Mouse (Mus musculus) cerebellum, adult 2 months (tissue): ENCODE data around the gene Dlst.

Experiments used
- CTCF ChIP-seq: fragments of 200-500 bp; IDR thresholded peaks from 2 replicates; pipeline ENCODE4 v1.5.1; 2011; ENCODE audit warnings: low read depth, mild to moderate bottlenecking, control low read depth, low read length, moderate library complexity, borderline replicate concordance; ENCODE audit not compliant: insufficient read depth
- POLR2A ChIP-seq: fragments of 200-500 bp; IDR thresholded peaks from 2 replicates; pipeline ENCODE4 v1.6.1; 2011; ENCODE audit warnings: low read length, control low read depth, borderline replicate concordance; ENCODE audit not compliant: insufficient read depth

DNA sequence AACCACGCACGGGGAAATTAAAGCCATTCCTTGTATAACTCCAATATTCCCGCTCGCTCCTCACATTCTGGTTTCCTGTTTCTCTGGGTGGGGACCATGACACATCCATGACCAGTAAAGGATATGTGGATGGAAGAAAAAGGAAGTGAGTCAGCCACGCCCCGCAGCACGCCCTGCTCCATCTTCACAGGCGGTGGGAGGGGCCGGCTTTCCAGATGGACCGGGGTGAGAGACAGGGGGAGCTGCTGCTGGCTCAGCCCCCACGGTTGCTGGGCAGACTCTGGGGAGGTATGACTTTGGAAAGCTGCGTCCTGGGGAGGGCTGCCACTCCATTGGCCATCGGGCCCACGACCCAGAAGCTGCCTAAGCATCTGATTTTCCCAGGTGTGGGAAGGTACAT, 16.6 kb upstream of the Dlst start:
- no peak for TF ChIP-seq CTCF
- TF ChIP-seq POLR2A, result no peak
